Mouse (Mus musculus) forelimb bud, embryonic 11.5 days (tissue): ENCODE results near the gene Slc1a2.

ENCODE experiments used
- DNase-seq: peaks from one replicate; pipeline ENCODE4 v3.0.0-alpha.2; 2012; ENCODE audit warnings: low read depth, low spot score

The Slc1a2 gene

DNA sequence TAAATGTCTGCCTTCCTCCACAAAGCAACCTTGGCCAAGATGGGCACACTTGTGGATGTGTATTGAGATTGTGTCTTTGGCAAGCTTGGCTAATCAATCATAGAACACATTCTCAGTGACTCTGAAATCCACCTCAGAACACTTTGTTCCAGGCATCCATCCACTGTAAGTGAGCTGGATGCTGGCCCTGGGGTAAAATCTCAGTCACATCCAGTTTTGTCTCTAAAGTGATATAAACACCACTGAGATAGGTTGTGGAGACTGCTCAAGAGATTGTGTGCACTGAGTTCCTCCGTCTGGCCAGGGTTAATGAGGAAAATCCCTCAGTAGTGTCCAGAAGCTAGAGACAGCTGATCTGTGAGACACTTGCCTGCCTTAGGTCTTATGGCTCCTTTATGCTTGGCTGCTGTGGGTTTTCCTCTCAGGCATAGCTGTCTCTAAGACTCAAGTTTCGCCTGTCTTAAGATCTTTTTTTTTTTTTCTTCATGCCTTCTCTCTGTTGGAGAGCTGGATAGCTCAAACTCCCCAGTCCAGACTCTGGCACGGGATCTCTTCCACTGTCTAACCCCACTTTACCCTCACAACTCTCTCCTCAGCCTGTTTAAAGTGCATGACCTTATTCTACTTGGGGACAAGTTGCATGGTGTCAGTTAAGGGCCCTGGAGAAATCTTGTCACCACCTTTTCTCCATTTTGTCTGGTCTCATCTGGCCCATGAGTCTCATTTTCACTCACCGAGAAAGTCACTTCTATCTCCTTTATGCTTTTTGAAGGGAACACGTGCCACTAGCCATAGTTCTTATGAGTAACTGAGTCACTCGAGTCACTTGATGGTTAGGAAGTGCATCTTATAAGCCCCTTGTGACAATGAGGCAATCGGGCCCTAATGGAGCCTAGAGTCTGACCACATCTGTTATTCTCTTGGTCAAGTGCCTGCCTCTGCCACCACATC, 54.5 kb downstream of the Slc1a2 start:
- no peak for DNase-seq

- DNase-seq, result peak; percentile 79
These were observed 55.9 kb downstream of the Slc1a2 start for GRCm38 (mm10) chr2:102714320-102714719.

DNA sequence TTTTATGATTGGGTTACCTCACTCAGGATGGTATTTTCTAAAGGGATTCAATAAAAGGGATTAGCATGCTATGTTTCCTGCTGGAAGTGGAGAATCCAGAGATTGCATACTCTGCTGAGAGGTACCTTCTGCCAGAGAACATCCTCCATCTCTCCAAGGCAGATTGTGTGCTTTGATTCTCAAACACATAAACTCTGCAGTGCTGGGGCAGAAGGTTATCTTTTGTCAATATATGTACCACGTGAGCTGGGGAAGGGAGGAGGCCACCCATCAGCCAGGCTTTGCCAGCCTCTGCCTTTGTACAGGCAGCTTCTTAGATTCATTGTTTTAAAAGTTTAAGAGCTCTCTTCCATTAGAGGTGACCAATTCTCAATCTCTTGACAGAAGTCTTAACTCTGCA, 57.3 kb downstream of the Slc1a2 start:
- DNase-seq, result no peak

DNA sequence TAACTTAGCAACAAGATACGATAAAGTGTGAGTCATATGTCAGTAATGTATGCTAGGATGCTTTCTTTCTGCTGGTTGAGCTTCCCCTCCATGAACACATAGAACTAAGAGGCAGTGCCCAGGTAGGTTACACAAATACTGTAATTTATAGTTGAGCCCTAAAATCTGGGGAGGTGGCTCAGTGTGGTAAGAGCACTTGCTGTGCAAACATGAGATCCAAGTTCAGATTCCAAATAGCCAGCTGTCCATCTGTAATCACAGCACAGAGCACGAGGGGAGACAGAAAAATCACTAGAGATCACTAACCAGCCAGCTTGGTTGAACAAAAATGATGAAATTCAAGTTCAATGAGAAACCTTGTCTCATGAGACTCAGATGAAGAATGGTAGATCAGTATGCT, 63.4 kb downstream of the Slc1a2 start:
- no peak for DNase-seq

DNA sequence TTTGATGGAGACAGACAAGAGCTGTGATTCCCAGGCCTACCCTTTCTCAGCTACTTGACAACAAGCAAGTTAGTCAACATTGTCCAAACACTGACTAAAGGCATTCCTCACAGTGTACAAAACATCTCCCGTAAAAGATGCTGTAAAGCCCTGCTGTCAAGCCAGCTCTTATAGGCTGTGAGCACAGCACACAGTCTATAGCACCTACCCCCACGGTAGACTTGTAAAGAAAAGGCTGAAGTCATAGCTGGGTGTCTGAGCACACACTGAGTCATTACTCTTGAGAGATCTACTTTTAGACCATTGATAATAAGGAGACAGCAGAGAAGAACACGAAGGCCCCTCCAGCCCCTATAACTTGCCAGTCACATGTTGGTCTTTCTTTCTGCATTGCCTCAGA, 66.6 kb downstream of the Slc1a2 start:
- DNase-seq, result no peak

DNA sequence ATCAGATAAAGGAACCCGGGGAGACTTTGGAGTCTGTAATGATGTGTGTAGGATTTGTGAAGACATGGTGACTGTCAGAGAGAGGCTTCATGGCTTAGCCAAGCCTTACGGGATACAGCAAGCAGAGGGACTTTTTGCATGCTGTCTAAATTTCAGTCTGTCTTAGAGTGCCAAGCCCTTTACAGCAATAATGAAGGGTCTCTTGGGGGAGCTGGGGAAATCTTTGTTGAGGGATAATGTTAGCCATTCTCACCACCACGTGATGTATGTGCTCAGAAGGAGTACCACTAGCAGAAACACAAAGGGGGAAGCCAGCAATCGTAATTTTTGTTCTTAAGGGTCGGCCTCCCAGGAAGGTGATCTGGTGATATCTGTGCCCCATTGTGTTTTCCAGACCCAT, 71.9 kb downstream of the Slc1a2 start:
- no peak for DNase-seq

DNA sequence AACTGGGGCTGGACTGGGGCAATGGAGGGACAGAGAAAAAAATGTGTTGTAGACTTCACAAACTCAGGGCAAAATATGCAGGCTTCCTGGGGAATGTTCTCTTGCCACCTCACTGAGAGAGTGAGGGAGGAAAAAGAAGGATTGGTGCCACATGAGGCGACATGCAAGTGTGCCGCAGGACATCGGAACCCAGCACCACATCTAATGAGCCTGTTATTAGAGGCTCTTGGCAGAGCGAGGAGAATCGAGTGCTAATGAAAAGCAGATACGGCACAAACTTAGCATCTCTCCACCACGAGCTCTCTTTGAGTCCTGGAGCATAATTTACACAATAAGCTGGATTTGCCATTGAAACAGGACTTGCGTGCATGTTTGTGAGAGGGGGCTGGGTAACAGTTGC, 72.3 kb downstream of the Slc1a2 start:
- peak; percentile 67 for DNase-seq

GRCm38 (mm10) chr2:102733128-102733527, 74.7 kb downstream of the Slc1a2 start:
- DNase-seq, result no peak

- DNase-seq, result no peak
These were observed 75.6 kb downstream of the Slc1a2 start for GRCm38 (mm10) chr2:102734055-102734454.

DNA sequence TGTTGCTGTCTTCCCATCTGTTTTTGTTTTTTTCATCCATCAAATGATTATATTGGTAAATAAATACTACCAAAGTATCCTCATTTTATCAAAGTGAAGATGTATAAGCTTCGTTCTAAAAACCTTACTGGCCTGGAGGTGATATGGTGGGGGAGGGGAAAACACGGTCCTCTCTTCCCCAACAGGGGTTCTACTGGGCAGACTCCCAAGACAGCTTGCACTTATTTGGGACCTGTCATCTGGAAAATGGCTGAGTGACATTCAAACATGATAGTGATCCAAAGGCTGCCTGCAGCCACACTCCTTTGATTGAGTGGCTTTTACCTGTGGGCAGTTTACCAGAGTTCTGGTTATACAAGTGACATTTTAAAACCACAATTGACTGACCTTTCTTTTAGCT, 76.6 kb downstream of the Slc1a2 start:
- no peak for DNase-seq

DNA sequence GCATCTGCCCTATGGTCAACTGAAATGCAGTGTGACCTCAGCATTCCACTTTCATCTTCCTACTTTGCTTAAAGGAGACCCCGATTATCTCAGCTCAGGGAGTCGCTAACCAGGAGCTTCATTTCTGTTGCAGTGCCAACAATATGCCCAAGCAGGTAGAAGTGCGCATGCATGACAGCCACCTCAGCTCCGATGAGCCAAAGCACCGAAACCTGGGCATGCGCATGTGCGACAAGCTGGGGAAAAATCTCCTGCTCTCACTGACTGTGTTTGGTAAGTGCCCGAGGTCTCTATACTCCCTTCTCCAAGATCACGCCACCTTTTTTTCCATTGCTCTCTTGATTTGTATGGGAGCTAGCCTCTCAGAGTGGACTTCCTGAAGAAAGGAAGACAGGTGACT, 77.4 kb downstream of the Slc1a2 start:
- no peak for DNase-seq

- DNase-seq, result no peak
These were observed 78.0 kb downstream of the Slc1a2 start for GRCm38 (mm10) chr2:102736490-102736889.

GRCm38 (mm10) chr2:102738852-102739251, 80.4 kb downstream of the Slc1a2 start:
- no peak for DNase-seq

DNA sequence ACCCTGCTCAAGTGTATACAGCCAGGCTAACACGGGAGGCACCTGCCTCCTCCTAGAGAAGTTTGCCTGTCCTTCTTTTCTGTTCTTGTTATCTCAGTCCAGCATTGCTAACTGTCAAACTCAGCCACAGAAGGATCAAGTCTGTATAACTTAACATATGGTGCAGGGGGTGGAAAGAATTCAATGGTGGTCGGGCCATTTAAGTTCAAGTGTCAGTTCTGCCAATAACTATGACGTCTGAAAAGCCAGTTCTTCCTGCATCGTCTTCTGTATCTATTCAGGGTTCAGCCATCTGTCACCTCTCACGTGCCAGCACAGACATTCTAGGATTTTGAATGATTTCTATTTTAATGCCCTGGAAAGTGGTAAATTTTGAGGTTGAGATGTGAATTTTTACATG, 84.2 kb downstream of the Slc1a2 start:
- DNase-seq, result no peak

DNA sequence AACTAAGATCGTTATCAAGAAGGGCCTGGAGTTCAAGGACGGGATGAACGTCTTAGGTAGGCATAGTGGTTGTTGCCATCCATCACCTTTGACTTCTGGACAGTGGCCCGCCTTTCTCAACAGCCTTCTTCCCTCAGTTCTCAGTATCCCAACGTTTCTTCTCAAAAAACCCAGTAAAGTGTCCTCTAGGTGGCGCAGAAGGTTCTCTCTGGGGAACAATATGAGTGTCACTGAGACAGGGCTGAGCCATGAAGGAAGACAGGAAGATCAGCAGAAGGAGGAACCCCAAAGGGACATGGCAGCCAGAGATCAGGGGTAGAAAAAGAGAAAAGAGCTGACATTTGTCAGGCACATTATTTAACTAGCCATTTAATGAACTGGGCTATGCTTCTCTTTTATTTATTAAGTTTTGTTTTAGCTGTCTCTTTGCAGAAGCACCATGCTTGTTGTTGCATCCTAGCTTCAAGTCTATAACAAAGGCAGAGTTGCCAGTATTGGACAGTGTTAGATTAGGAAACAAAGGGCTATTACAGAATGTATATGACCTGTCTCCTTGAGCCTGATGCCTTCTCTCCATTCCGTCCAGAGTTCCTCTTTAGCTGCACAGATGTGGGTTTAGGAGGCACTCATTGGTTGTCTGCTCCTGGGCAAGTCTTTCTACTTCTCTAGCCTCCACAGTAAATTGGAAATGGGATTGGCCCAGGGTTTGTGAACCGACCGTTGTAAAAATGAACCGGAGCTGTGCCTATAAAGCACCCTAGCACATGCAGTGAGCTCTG, 85.6 kb downstream of the Slc1a2 start:
- no peak for DNase-seq

GRCm38 (mm10) chr2:102745259-102745906, 86.9 kb downstream of the Slc1a2 start:
- DNase-seq, result peak; percentile 21

DNA sequence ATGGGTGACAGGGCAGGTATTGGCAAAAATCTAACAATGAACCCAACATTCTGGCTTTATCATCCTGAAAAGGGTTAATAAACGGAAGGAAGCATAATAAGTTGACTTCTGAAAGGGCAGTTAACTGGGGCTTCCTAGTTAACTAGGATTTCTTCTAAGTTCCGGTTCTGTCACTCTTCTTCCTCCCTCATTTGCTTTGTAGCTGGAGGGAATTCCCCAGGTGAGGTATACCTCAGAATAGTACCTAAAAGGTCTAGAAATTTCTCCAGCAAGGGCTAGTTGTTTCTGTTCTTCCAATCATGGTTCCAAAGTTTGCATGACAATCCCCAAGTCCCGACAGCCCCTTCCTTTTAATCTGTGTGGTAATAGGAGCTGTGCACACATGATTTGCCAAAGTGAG, 89.3 kb downstream of the Slc1a2 start:
- DNase-seq, result no peak

GRCm38 (mm10) chr2:102749926-102750325, 91.5 kb downstream of the Slc1a2 start:
- no peak for DNase-seq

DNA sequence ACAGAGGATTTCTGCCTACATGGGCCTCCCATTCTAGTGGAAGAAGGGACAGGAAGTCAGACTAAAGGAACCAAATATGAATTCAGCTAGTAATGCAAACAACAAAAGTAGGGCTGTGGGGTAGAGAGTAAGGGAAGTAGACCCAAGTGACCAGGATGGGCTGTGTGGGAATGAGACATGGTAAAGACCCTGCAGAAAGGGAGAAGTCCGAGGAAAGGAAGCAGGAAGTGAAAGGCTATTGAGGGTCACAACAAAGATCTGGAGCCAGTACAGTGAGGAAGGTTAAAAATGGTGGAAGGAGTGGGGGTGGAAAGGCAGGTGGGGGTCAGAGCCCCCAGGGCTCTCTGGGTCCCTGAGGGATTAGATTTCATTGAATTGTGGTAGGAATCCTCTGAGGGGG, 93.4 kb downstream of the Slc1a2 start:
- no peak for DNase-seq

DNA sequence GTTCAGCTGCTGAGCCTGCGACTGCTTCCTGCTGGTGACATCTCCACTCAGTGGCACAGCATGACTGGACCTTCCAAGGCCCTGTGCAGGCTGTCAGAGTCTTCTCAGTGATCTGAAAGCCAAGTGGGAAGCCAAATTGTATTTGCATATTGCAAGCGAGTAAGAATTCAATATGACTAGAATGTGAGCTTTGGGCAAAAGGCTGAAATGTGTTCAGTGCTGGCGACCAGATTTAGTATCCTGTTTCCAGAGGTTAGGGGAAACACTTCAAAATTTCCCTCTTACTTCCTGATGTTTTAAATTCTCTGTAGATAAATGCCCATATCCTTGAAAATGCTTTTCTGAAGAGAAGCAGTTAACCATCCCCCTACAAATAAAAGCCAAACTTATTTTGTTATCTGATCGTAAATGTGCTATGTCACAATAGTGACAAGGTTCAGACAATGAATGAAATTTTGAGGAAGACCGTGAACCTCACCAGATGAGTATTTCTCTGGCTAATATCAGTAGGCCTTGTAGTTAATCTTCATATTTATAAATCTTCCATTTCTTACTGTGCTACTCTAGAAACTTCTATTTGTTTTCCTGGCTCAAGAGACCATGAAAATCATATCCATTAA, 98.9 kb downstream of the Slc1a2 start:
- no peak for DNase-seq

- no peak for DNase-seq
These were observed 101.0 kb downstream of the Slc1a2 start for GRCm38 (mm10) chr2:102759479-102759878.
